Mouse (Mus musculus) forebrain, embryonic 13.5 days (tissue): ENCODE results near the gene Gm2007. TPM values are rescaled to one million over a fixed set of nuclear protein-coding genes. Genes with fewer than 3 reads are reported as not detected.
"Not testable (repeated sequence)": the region's sequence is repeated elsewhere in the genome, so short reads cannot be mapped to it uniquely, and the experiment has no call there.

ENCODE experiments used
- ATAC-seq: fragments of 200-750 bp; cut with Nextera tagmentation; 2 replicates; pipeline ENCODE4 v1.8.0; 2017
- H3K27ac ChIP-seq: fragments of 300-500 bp; sonication (generic); 2 replicates; pipeline ENCODE4 v1.5.1; 2015; ENCODE audit warnings: inconsistent platforms, mild to moderate bottlenecking, moderate library complexity
- H3K27me3 ChIP-seq: fragments of 300-500 bp; sonication (generic); 2 replicates; pipeline ENCODE4 v1.6.1; 2015; ENCODE audit warnings: mild to moderate bottlenecking, inconsistent platforms
- H3K36me3 ChIP-seq: fragments of 300-500 bp; sonication (generic); 2 replicates; pipeline ENCODE4 v1.6.1; 2015; ENCODE audit warnings: mild to moderate bottlenecking, inconsistent platforms; ENCODE audit not compliant: poor library complexity, severe bottlenecking
- H3K4me1 ChIP-seq: fragments of 300-500 bp; sonication (generic); 2 replicates; pipeline ENCODE4 v1.6.1; 2015; ENCODE audit warnings: inconsistent platforms
- H3K4me2 ChIP-seq: fragments of 300-500 bp; sonication (generic); 2 replicates; pipeline ENCODE4 v1.6.1; 2015; ENCODE audit warnings: inconsistent platforms, mild to moderate bottlenecking, moderate library complexity
- H3K4me3 ChIP-seq: fragments of 300-500 bp; sonication (generic); 2 replicates; pipeline ENCODE4 v1.5.1; 2015; ENCODE audit warnings: mild to moderate bottlenecking, inconsistent platforms
- H3K9ac ChIP-seq: fragments of 300-500 bp; sonication (generic); 2 replicates; pipeline ENCODE4 v1.6.1; 2015; ENCODE audit warnings: mild to moderate bottlenecking, inconsistent platforms
- H3K9me3 ChIP-seq: fragments of 300-500 bp; sonication (generic); replicated peaks from 2 replicates; pipeline ENCODE4 v1.6.1; 2016; ENCODE audit warnings: inconsistent platforms
- WGBS: fragments of 180-500 bp; shearing (Covaris S2); methylation state at CpG from one replicate; pipeline ENCODE4 v1.1.7; 2015; 5-methylcytosine and 5-hydroxymethylcytosine counted together
- polyA plus RNA-seq: library from polyadenylated mRNA; unstranded; fragments of >200 nt; fragmentation: Nextera tagmentation; extraction: Ambion mirVana; gene quantifications from 2 replicates; pipeline ENCODE4 v1.2.1, GENCODE M21; 2015

The Gm2007 gene
- polyA plus RNA-seq, result not detected in 2 replicates

DNA sequence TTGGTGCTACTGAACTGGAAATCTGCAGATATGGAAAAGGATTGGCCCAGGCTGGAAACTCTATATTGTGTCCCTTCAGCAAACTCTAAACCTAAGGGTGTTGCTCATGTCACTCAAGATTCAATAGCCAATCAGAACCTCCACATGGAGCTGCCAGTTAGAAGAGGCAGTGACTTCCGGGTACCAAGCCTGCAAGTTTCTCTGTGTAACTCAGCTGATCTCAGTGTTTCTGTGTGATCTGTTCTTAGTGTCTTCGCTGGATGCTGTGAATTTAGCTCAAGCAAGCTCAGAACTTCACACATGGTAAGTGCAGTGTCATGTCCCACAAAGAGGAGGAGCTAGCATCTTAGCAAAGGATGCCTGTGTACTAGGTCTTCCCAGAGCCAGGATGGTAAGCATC, at the start of gene Gm2007:
TSS of gene Gm2007 (plus strand) at position 301 of the 400 bp plus-strand sequence.
- not testable (repeated sequence) for H3K4me1 ChIP-seq, H3K9me3 ChIP-seq, H3K27ac ChIP-seq, H3K27me3 ChIP-seq, H3K9ac ChIP-seq, H3K4me3 ChIP-seq, H3K36me3 ChIP-seq, H3K4me2 ChIP-seq, ATAC-seq
- WGBS, result no CpG with 5 or more reads among the region's 2 CpGs

DNA sequence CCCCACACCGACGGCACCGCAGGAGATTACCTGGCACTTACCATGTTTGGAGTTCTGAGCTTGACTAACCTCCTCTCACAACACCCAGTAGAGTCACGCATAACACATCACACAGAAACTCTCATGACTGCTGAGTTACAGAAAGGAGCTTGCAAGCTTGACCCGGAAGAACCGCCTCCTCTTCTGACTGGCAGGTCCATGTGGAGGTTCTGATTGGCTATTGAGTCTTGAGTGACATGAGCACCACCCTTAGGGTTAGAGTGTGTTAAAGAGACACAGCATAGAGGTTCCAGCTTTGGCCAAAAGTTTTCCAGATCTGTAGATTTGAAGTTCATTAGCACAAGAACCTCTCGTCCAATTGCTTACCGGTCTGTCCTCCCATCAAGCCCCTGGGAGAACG, 37.8 kb upstream of the Gm2007 start, which contains the start of gene Zfp969:
TSS of gene Zfp969 (minus strand) at position 101 of the 400 bp plus-strand sequence.
- not testable (repeated sequence) for H3K27ac ChIP-seq, ATAC-seq
- no CpG with 5 or more reads among the region's 9 CpGs for WGBS

DNA sequence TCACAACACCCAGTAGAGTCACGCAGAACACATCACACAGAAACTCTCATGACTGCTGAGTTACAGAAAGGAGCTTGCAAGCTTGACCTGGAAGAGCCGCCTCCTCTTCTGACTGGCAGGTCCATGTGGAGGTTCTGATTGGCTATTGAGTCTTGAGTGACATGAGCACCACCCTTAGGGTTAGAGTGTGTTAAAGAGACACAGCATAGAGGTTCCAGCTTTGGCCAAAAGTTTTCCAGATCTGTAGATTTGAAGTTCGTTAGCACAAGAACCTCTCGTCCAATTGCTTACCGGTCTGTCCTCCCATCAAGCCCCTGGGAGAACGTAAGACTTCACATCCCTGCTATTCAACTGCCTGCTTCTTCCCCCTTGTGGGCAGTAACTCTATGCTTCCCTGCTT, 59.7 kb downstream of the Gm2007 start, which contains the start of gene Gm14288:
TSS of gene Gm14288 (minus strand) at position 101 of the 400 bp plus-strand sequence.
- H3K36me3 ChIP-seq, ATAC-seq, H3K4me3 ChIP-seq, H3K9ac ChIP-seq, H3K4me1 ChIP-seq, H3K4me2 ChIP-seq, H3K27me3 ChIP-seq, H3K27ac ChIP-seq, H3K9me3 ChIP-seq: not testable (repeated sequence)
- WGBS, result no CpG with 5 or more reads among the region's 6 CpGs

More for the DNA sequence above, 37.8 kb upstream of the Gm2007 start, which contains the start of gene Zfp969:
- not testable (repeated sequence) for H3K4me3 ChIP-seq, H3K36me3 ChIP-seq, H3K9me3 ChIP-seq, H3K27me3 ChIP-seq, H3K4me2 ChIP-seq, H3K9ac ChIP-seq, H3K4me1 ChIP-seq

Other genes starting within 250 kb of the Gm2007 start
- gene Gm11007, start 97.6 kb upstream of the Gm2007 start, polyA plus RNA-seq, result not detected in 2 replicates
- gene Zfp969, start 37.9 kb upstream of the Gm2007 start, polyA plus RNA-seq, result 14.2 and 17.8 TPM in 2 replicates
- gene Gm14288, start 59.6 kb downstream of the Gm2007 start, polyA plus RNA-seq, result 1.2 and 3.2 TPM in 2 replicates
- gene Gm6710, start 127.7 kb downstream of the Gm2007 start, polyA plus RNA-seq, result 29.1 and 29.9 TPM in 2 replicates
- gene Zfp966, start 189.6 kb downstream of the Gm2007 start, polyA plus RNA-seq, result 2.4 and 3.3 TPM in 2 replicates
- 23.3 and 27.6 TPM in 2 replicates for gene Gm2026, start 223.8 kb downstream of the Gm2007 start, polyA plus RNA-seq